Mouse (Mus musculus): Measurements from ENCODE around the gene Nphs1.
"Not testable (repeated sequence)": the region's sequence is repeated elsewhere in the genome, so short reads cannot be mapped to it uniquely, and the experiment has no call there.

Nphs1 gene

GRCm38 (mm10) chr7:30443696-30444095 lies 14.4 kb upstream of the Nphs1 start:
- no peak for DNase-seq

- DNase-seq: peak; percentile 83
Observed at GRCm38 (mm10) chr7:30444154-30444970, 13.8 kb upstream of the Nphs1 start.

- DNase-seq: peak; percentile 90
Observed at GRCm38 (mm10) chr7:30444971-30445751, 13.0 kb upstream of the Nphs1 start, which contains the start of gene Aplp1. Gene Aplp1, minus strand, starts transcription at chr7:30445535.

GRCm38 (mm10) chr7:30450241-30450640 lies 7.9 kb upstream of the Nphs1 start:
- DNase-seq: no peak

GRCm38 (mm10) chr7:30453327-30453726 lies 4.8 kb upstream of the Nphs1 start:
- DNase-seq: no peak

GRCm38 (mm10) chr7:30453766-30454165 lies 4.3 kb upstream of the Nphs1 start:
- no peak for DNase-seq

GRCm38 (mm10) chr7:30454259-30454658 lies 3.9 kb upstream of the Nphs1 start:
- no peak for DNase-seq

GRCm38 (mm10) chr7:30456487-30456886 lies 1.6 kb upstream of the Nphs1 start:
- DNase-seq: no peak

- no peak for DNase-seq
Observed at GRCm38 (mm10) chr7:30456911-30457628, 1.0 kb upstream of the Nphs1 start.

- no peak for DNase-seq
Observed at GRCm38 (mm10) chr7:30459484-30459883, 1.4 kb downstream of the Nphs1 start.

- no peak for DNase-seq
Observed at GRCm38 (mm10) chr7:30463568-30463967, 5.5 kb downstream of the Nphs1 start.

GRCm38 (mm10) chr7:30463996-30464395 lies 5.9 kb downstream of the Nphs1 start:
- DNase-seq: no peak

GRCm38 (mm10) chr7:30464816-30465300 lies 6.7 kb downstream of the Nphs1 start:
- DNase-seq: no peak

- DNase-seq: no peak
Observed at GRCm38 (mm10) chr7:30472411-30472810, 14.3 kb downstream of the Nphs1 start.

- DNase-seq: no peak
Observed at GRCm38 (mm10) chr7:30474999-30475398, 16.9 kb downstream of the Nphs1 start.

GRCm38 (mm10) chr7:30476136-30476535 lies 18.0 kb downstream of the Nphs1 start:
- DNase-seq: not testable (repeated sequence)

GRCm38 (mm10) chr7:30477415-30478381 lies 19.6 kb downstream of the Nphs1 start:
- peak; percentile 72 for DNase-seq

- DNase-seq: no peak
Observed at GRCm38 (mm10) chr7:30484250-30484649, 26.1 kb downstream of the Nphs1 start.

GRCm38 (mm10) chr7:30490251-30490956 lies 32.3 kb downstream of the Nphs1 start:
- DNase-seq: peak; percentile 30

- DNase-seq: no peak
Observed at GRCm38 (mm10) chr7:30490957-30491307, 32.8 kb downstream of the Nphs1 start.

- peak; percentile 68 for DNase-seq
Observed at GRCm38 (mm10) chr7:30492765-30493164, 34.6 kb downstream of the Nphs1 start.
